Mouse (Mus musculus) E14TG2a.4 (cell line): ENCODE results near the gene P3h2.

Experiments
- CTCF ChIP-seq: conservative IDR thresholded peaks from 2 replicates; pipeline ENCODE4 v1.5.1; 2014; ENCODE audit warnings: low read length
- POU5F1 ChIP-seq: IDR thresholded peaks from 2 replicates; pipeline ENCODE4 v1.6.1; 2014; ENCODE audit warnings: low read length, borderline replicate concordance

GRCm38 (mm10) chr16:26065060-26065459 lies 40.5 kb downstream of the P3h2 start:
- TF ChIP-seq CTCF (no peak), POU5F1 (no peak)
